Mouse (Mus musculus): Measurements from ENCODE around the gene Ccdc173.
A peak's percentile ranks its signal among the peaks of the same experiment; 100 is the strongest.
"Not testable (repeated sequence)": the region's sequence is repeated elsewhere in the genome, so short reads cannot be mapped to it uniquely, and the experiment has no call there.

Gene Ccdc173

GRCm38 (mm10) chr2:69789429-69790069 lies at the start of gene Ccdc173, which contains the start of gene Phospho2:
Ccdc173 (minus strand) TSS chr2:69789575.
Phospho2 (plus strand) TSS chr2:69789623.
- peak; percentile 98 to 99 for DNase-seq (ENCODE audit: low spot score in 2 of 2)

GRCm38 (mm10) chr2:69838707-69839106 lies 49.3 kb upstream of the Ccdc173 start:
- no peak for DNase-seq (ENCODE audit: low spot score in 2 of 2)

- no peak for DNase-seq (ENCODE audit: low spot score in 2 of 2)
Measured at GRCm38 (mm10) chr2:69837996-69838395, 48.6 kb upstream of the Ccdc173 start.

- DNase-seq (ENCODE audit: low spot score in 2 of 2): no peak
Measured at GRCm38 (mm10) chr2:69837244-69837967, 48.0 kb upstream of the Ccdc173 start.

GRCm38 (mm10) chr2:69830116-69830515 lies 40.7 kb upstream of the Ccdc173 start:
- DNase-seq (ENCODE audit: low spot score in 2 of 2): no peak

- DNase-seq (ENCODE audit: low spot score in 2 of 2): no peak
Measured at GRCm38 (mm10) chr2:69829680-69830079, 40.3 kb upstream of the Ccdc173 start.

- DNase-seq (ENCODE audit: low spot score in 2 of 2): no peak
Measured at GRCm38 (mm10) chr2:69828031-69828430, 38.7 kb upstream of the Ccdc173 start.

- no peak for DNase-seq (ENCODE audit: low spot score in 2 of 2)
Measured at GRCm38 (mm10) chr2:69826380-69826779, 37.0 kb upstream of the Ccdc173 start.

- no peak for DNase-seq (ENCODE audit: low spot score in 2 of 2)
Measured at GRCm38 (mm10) chr2:69825898-69826297, 36.5 kb upstream of the Ccdc173 start.

- peak; percentile 29 to 30 for DNase-seq (ENCODE audit: low spot score in 2 of 2)
Measured at GRCm38 (mm10) chr2:69823129-69823677, 33.8 kb upstream of the Ccdc173 start.

GRCm38 (mm10) chr2:69822361-69823128 lies 33.2 kb upstream of the Ccdc173 start:
- peak; percentile 52 to 53 for DNase-seq (ENCODE audit: low spot score in 2 of 2)

GRCm38 (mm10) chr2:69821711-69822110 lies 32.3 kb upstream of the Ccdc173 start, which contains the start of gene Klhl23:
Klhl23 (plus strand) TSS chr2:69821944.
- no peak for DNase-seq (ENCODE audit: low spot score in 2 of 2)

- no peak for DNase-seq (ENCODE audit: low spot score in 2 of 2)
Measured at GRCm38 (mm10) chr2:69820201-69820600, 30.8 kb upstream of the Ccdc173 start.

GRCm38 (mm10) chr2:69818350-69819085 lies 29.1 kb upstream of the Ccdc173 start:
- DNase-seq (ENCODE audit: low spot score in 2 of 2): no peak

GRCm38 (mm10) chr2:69816575-69816974 lies 27.2 kb upstream of the Ccdc173 start:
- no peak for DNase-seq (ENCODE audit: low spot score in 2 of 2)

GRCm38 (mm10) chr2:69811349-69811748 lies 22.0 kb upstream of the Ccdc173 start:
- DNase-seq (ENCODE audit: low spot score in 2 of 2): not testable (repeated sequence)

GRCm38 (mm10) chr2:69810169-69810568 lies 20.8 kb upstream of the Ccdc173 start:
- no peak for DNase-seq (ENCODE audit: low spot score in 2 of 2)

GRCm38 (mm10) chr2:69804663-69805062 lies 15.3 kb upstream of the Ccdc173 start:
- DNase-seq (ENCODE audit: low spot score in 2 of 2): not testable (repeated sequence)

- no peak for DNase-seq (ENCODE audit: low spot score in 2 of 2)
Measured at GRCm38 (mm10) chr2:69803756-69804155, 14.4 kb upstream of the Ccdc173 start.

- peak; percentile 26 to 44 for DNase-seq (ENCODE audit: low spot score in 2 of 2)
Measured at GRCm38 (mm10) chr2:69802911-69803312, 13.5 kb upstream of the Ccdc173 start.

- DNase-seq (ENCODE audit: low spot score in 2 of 2): no peak
Measured at GRCm38 (mm10) chr2:69790722-69791121, 1.3 kb upstream of the Ccdc173 start.

Data from frontal cortex, postnatal 36 days (tissue).